Comparison of ENCODE assay signal across 11 mouse cellular contexts in genomic region chr16:13339433-13339832, GRCm38 (mm10).
"Had no signal": no experiment of that assay in that cellular context is flagged by ENCODE, and none has a peak within 500 bp of the region (broad histone marks: within the 10 kb centered on the region; RNA-seq: fewer than 3 reads in every experiment).

No protein-coding gene starts in this region.

- H3K27ac ChIP-seq: kidney, postnatal 0 days; limb, embryonic 13.5 days; liver, embryonic 14.5 days; midbrain, embryonic 12.5 days; neural tube, embryonic 13.5 days had no signal

- DNase-seq: kidney, adult 11 months; kidney, adult 9 months; kidney, postnatal 36 days; lung, adult 18-20 months; retina, postnatal 1 day; thymus, postnatal 4 days had no signal

- H3K4me3 ChIP-seq: limb, embryonic 13.5 days; midbrain, embryonic 12.5 days; neural tube, embryonic 13.5 days had no signal
